Mouse (Mus musculus) T-helper 2 cell (primary cell): ENCODE results near the gene Ppp2r3d.
"Not testable (repeated sequence)": the region's sequence is repeated elsewhere in the genome, so short reads cannot be mapped to it uniquely, and the experiment has no call there.

Source experiments
- in situ Hi-C: fragments of 300-600 bp; cut with MboI, MseI; formaldehyde crosslinking; loops from one replicate; pipeline ENCODE4 v1.15.1; 2025; ENCODE audit warnings: high pct_unique_total_duplicates

Ppp2r3d gene

GRCm38 (mm10) chr9:124476096-124476902, at the start of gene Ppp2r3d:
Gene Ppp2r3d (minus strand): TSS chr9:124476898.
- in situ Hi-C loops, result loop anchor here (5.0 kb wide), 1 partner anchor 34 kb away; no protein-coding TSS in a partner anchor

- in situ Hi-C loops, result not testable (repeated sequence)
These were observed 17.0 kb upstream of the Ppp2r3d start, which contains the start of gene Gm21836 for GRCm38 (mm10) chr9:124493693-124494092. Gene Gm21836 (minus strand): TSS chr9:124493793.

- in situ Hi-C loops, result not testable (repeated sequence)
These were observed 3.8 kb upstream of the Ppp2r3d start for GRCm38 (mm10) chr9:124480361-124480980.

- in situ Hi-C loops, result loop anchor here (5.0 kb wide), 1 partner anchor 36 kb away; no protein-coding TSS in a partner anchor
These were observed 1.4 kb upstream of the Ppp2r3d start for GRCm38 (mm10) chr9:124478081-124478480.

GRCm38 (mm10) chr9:124475689-124476088, 1.0 kb downstream of the Ppp2r3d start:
- in situ Hi-C loops, result loop anchor here (5.0 kb wide), 1 partner anchor 33 kb away; no protein-coding TSS in a partner anchor

- in situ Hi-C loops, result no loop called here
These were observed 20.1 kb downstream of the Ppp2r3d start for GRCm38 (mm10) chr9:124456572-124456971.

GRCm38 (mm10) chr9:124442533-124442855, 34.2 kb downstream of the Ppp2r3d start:
- in situ Hi-C loops, result loop anchor here (5.0 kb wide), 1 partner anchor 35 kb away; the partner anchor contains the start of gene Ppp2r3d

- in situ Hi-C loops, result loop anchor here (5.0 kb wide), 1 partner anchor 35 kb away; the partner anchor contains the start of gene Ppp2r3d
These were observed 34.8 kb downstream of the Ppp2r3d start for GRCm38 (mm10) chr9:124441681-124442532.

- in situ Hi-C loops, result loop anchor here (5.0 kb wide), 1 partner anchor 37 kb away; the partner anchor contains the start of gene Ppp2r3d
These were observed 36.0 kb downstream of the Ppp2r3d start for GRCm38 (mm10) chr9:124440724-124441045.

GRCm38 (mm10) chr9:124439848-124440723, 36.6 kb downstream of the Ppp2r3d start:
- in situ Hi-C loops, result loop anchor here (5.0 kb wide), 2 partner anchors 37 to 68 kb away; partner anchors contain the start of gene Ppp2r3d

- in situ Hi-C loops, result loop anchor here (5.0 kb wide), 1 partner anchor 67 kb away; no protein-coding TSS in a partner anchor
These were observed 37.3 kb downstream of the Ppp2r3d start for GRCm38 (mm10) chr9:124439403-124439847.

- in situ Hi-C loops, result loop anchor here (5.0 kb wide), 1 partner anchor 67 kb away; no protein-coding TSS in a partner anchor
These were observed 37.9 kb downstream of the Ppp2r3d start for GRCm38 (mm10) chr9:124438686-124439346.

GRCm38 (mm10) chr9:124425411-124425885, 51.2 kb downstream of the Ppp2r3d start:
- in situ Hi-C loops, result no loop called here

GRCm38 (mm10) chr9:124424542-124425410, 51.9 kb downstream of the Ppp2r3d start:
- in situ Hi-C loops, result no loop called here

GRCm38 (mm10) chr9:124424292-124424541, 52.5 kb downstream of the Ppp2r3d start:
- in situ Hi-C loops, result no loop called here

- in situ Hi-C loops, result no loop called here
These were observed 53.0 kb downstream of the Ppp2r3d start for GRCm38 (mm10) chr9:124423552-124424291.

- in situ Hi-C loops, result no loop called here
These were observed 53.7 kb downstream of the Ppp2r3d start for GRCm38 (mm10) chr9:124422900-124423551.

- in situ Hi-C loops, result no loop called here
These were observed 54.3 kb downstream of the Ppp2r3d start for GRCm38 (mm10) chr9:124422427-124422826.
